10 mouse cellular contexts compared by ENCODE assay signal in the genomic region with DNA sequence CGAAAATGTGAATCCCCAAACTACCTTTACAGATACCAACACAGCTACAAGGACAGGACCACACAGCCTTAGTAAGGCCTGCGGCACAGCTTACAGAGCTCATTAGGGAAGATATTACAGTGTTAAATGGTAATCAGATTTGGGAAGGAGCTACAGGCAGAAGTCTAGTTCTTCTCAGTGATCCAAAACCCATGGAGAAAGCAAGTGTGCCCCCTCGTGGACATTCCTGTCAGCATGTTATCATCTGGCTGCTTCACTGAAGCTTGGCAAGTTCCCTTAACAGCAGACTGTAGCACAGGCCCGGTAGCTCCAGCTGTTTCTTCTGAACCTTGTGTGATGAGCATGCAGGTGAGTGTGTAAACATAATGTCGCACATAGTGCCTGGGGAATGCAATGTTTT.
DNase-seq lines count a peak whose midpoint lies in the region; ATAC-seq and TF ChIP-seq lines count a peak whose summit lies in the region.
"Had no signal": no experiment of that assay in that cellular context is flagged by ENCODE, and none has a peak within 500 bp of the region (broad histone marks: within the 10 kb centered on the region; RNA-seq: fewer than 3 reads in every experiment).

No protein-coding gene starts in this region.

- H3K4me1 ChIP-seq in heart, adult 2 months (ENCODE audit: control insufficient read depth, insufficient read depth, low read length) = no peaks in the 10 kb centered on the region
- H3K4me1 ChIP-seq in heart, embryonic 12.5 days (replicated peaks) = no peaks in the 10 kb centered on the region; the same call in 1 of the 2 replicates
- H3K4me1 ChIP-seq: limb, embryonic 12.5 days; stomach, embryonic 15.5 days had no signal

- no peaks in the 10 kb centered on the region for H3K79me2 ChIP-seq in heart, adult 2 months (replicated peaks; ENCODE audit: control insufficient read depth, insufficient read depth, low read length)

- no peak for TF ChIP-seq POLR2A in heart, adult 2 months (IDR thresholded peaks at IDR 0.05; ENCODE audit: insufficient read depth, low read depth, low read length)

- peak; percentile 77 for TF ChIP-seq CTCF in heart, adult 2 months (IDR thresholded peaks at IDR 0.05)

- no peak for ATAC-seq in heart, embryonic 12.5 days (ENCODE audit: insufficient number of reproducible peaks, low FRiP score)

- no peak overlapping the region for H3K9ac ChIP-seq in heart, adult 2 months (ENCODE audit: low read depth, low read length)
- H3K9ac ChIP-seq in heart, embryonic 12.5 days = no peak overlapping the region
- H3K9ac ChIP-seq: limb, embryonic 12.5 days; stomach, embryonic 15.5 days had no signal

- WGBS in heart, adult 2 months = 29% methylated on average over 5 of the region's 5 CpGs
- 30% methylated on average over 5 of the region's 5 CpGs for WGBS in heart, embryonic 12.5 days

- H3K9me3 ChIP-seq in heart, embryonic 12.5 days (replicated peaks) = no peaks in the 10 kb centered on the region
- H3K9me3 ChIP-seq: limb, embryonic 12.5 days; stomach, embryonic 15.5 days had no signal

- no peak overlapping the region for H3K4me2 ChIP-seq in heart, embryonic 12.5 days
- H3K4me2 ChIP-seq: limb, embryonic 12.5 days; stomach, embryonic 15.5 days had no signal

- H3K36me3 ChIP-seq in heart, adult 2 months (ENCODE audit: control insufficient read depth, insufficient read depth, low read length) = no peaks in the 10 kb centered on the region
- no peaks in the 10 kb centered on the region for H3K36me3 ChIP-seq in heart, embryonic 12.5 days
- H3K36me3 ChIP-seq: limb, embryonic 12.5 days; stomach, embryonic 15.5 days had no signal

- peak; percentile 50 to 66 for DNase-seq in heart, adult 2 months
- DNase-seq in adrenal gland, postnatal 25 days = peak; percentile 80
- DNase-seq in embryo, embryonic 11.5 days (ENCODE audit: low read depth, low spot score) = peak; percentile 51
- peak; percentile 85 for DNase-seq in heart, postnatal 4 days
- peak; percentile 95 to 97 for DNase-seq in layer of hippocampus, postnatal 10 days (ENCODE audit: low spot score in 2 of 2)
- peak; percentile 20 for DNase-seq in lung, postnatal 25 days (ENCODE audit: low spot score)
- DNase-seq in right cerebral cortex, postnatal 36 days (ENCODE audit: low spot score in 2 of 2) = peak; percentile 84 to 87

- TF ChIP-seq EP300 in heart, adult 2 months (IDR thresholded peaks at IDR 0.05; ENCODE audit: insufficient read depth, low read depth, low read length) = 0 out of 2 replicates have a peak, but pooled peaks have one; percentile 35

- no peaks in the 10 kb centered on the region for H3K27me3 ChIP-seq in heart, adult 2 months (ENCODE audit: control insufficient read depth, insufficient read depth, low read length)
- no peaks in the 10 kb centered on the region for H3K27me3 ChIP-seq in heart, embryonic 12.5 days (replicated peaks)
- H3K27me3 ChIP-seq: limb, embryonic 12.5 days; stomach, embryonic 15.5 days had no signal

- no peak overlapping the region for H3K4me3 ChIP-seq in heart, adult 2 months
- H3K4me3 ChIP-seq in heart, embryonic 12.5 days = no peak overlapping the region
- H3K4me3 ChIP-seq: limb, embryonic 12.5 days; stomach, embryonic 15.5 days had no signal

- intact Hi-C loops in heart, adult 2 months (cut with DNase I) = loop anchor here (5.0 kb wide), 3 partner anchors 121 to 546 kb away; no protein-coding TSS in a partner anchor

- H3K27ac ChIP-seq in heart, adult 2 months = no peak overlapping the region
- no peak overlapping the region for H3K27ac ChIP-seq in heart, embryonic 12.5 days (ENCODE audit: poor library complexity, severe bottlenecking)
- H3K27ac ChIP-seq: limb, embryonic 12.5 days; stomach, embryonic 15.5 days had no signal

Comparison
In these comparisons a context has a peak if more than half of its experiments do, and no peak if none do; other contexts are left out.
1. DNase-seq: peak in every context shown above with its lines; median percentile 96 in layer of hippocampus, postnatal 10 days; 86 in right cerebral cortex, postnatal 36 days; 85 in heart, postnatal 4 days; 80 in adrenal gland, postnatal 25 days; 58 in heart, adult 2 months; 51 in embryo, embryonic 11.5 days; 20 in lung, postnatal 25 days.